In the genomic region with DNA sequence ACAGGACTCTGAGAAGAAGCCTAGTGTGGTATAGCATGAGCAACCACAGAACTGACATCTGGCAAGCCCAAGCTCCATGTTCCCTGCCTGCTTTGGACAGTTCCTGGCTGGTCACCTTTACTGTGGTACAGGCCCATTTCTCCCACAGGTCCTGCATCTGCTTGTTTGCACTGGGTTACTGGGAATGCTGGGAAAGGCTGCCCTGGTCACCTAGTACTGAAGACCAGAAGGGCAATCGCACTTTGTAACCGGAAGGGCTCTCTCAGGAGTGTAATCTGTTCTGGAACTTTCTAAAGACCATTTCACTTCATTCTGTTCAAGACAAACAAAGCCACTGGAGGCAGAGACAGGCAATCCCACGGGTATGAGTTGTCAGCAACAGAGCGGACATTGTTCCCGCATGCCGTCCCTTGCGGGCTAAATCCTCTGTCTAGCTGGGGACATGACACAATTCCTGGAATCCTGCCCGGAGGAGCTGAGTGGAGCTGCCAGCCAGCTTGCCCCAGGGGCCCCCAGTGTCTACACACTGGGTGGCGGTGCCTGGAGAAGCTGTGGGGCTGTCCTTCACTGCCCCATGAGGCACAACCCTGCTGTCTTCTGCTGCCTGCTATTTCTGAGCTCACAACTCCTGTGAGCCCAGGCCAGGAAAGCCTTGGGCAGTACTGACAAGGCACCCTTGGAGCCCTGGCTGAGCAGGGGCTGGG, we compare ENCODE assay signal across 8 mouse cellular contexts. TPM values are rescaled to one million over a fixed set of nuclear protein-coding genes. Genes with fewer than 3 reads are reported as not detected.
DNase-seq lines count a peak whose midpoint lies in the region; ATAC-seq lines count a peak whose summit lies in the region.

No protein-coding gene starts in this region.

- no peak overlapping the region for H3K4me2 ChIP-seq in liver, embryonic 11.5 days
- no peak overlapping the region for H3K4me2 ChIP-seq in embryonic facial prominence, embryonic 15.5 days (replicated peaks)
- peak overlapping the region; percentile 12 for H3K4me2 ChIP-seq in heart, embryonic 12.5 days
- no peak overlapping the region for H3K4me2 ChIP-seq in stomach, embryonic 14.5 days (replicated peaks; ENCODE audit: low read depth, low read length)

- no peak overlapping the region for H3K27ac ChIP-seq in liver, embryonic 11.5 days (ENCODE audit: low read depth, low read length)
- H3K27ac ChIP-seq in embryonic facial prominence, embryonic 15.5 days (replicated peaks): no peak overlapping the region
- H3K27ac ChIP-seq in heart, embryonic 12.5 days (ENCODE audit: poor library complexity, severe bottlenecking): peak overlapping the region; percentile 56; the same call in 1 of the 2 replicates
- no peak overlapping the region for H3K27ac ChIP-seq in stomach, embryonic 14.5 days (ENCODE audit: low read length)

- no peak overlapping the region for H3K4me3 ChIP-seq in liver, embryonic 11.5 days (ENCODE audit: low read depth, low read length)
- no peak overlapping the region for H3K4me3 ChIP-seq in embryonic facial prominence, embryonic 15.5 days (replicated peaks)
- no peak overlapping the region for H3K4me3 ChIP-seq in heart, embryonic 12.5 days
- H3K4me3 ChIP-seq in stomach, embryonic 14.5 days (ENCODE audit: low read depth, low read length): no peak overlapping the region

- DNase-seq in liver: peak; percentile 17
- DNase-seq in liver, embryonic 11.5 days (ENCODE audit: low spot score): no peak
- DNase-seq in layer of hippocampus, adult 18-20 months (ENCODE audit: low spot score in 2 of 2): peak; percentile 27 to 65
- peak; percentile 44 for DNase-seq in lung, postnatal 14 days
- no peak for DNase-seq in thymus, postnatal 4 days

- no peak for ATAC-seq in liver, embryonic 11.5 days (replicated peaks; ENCODE audit: low FRiP score)
- peak; percentile 75 for ATAC-seq in embryonic facial prominence, embryonic 15.5 days (ENCODE audit: insufficient number of reproducible peaks, low FRiP score, low TSS enrichment, low read depth)
- 0 out of 2 replicates have a peak, but pooled peaks have one; percentile 53 for ATAC-seq in heart, embryonic 12.5 days (ENCODE audit: insufficient number of reproducible peaks, low FRiP score)
- ATAC-seq in stomach, embryonic 14.5 days (ENCODE audit: insufficient number of reproducible peaks, insufficient read depth, low FRiP score, low read depth): peak; percentile 62; the same call in 1 of the 2 replicates

- no peaks in the 10 kb centered on the region for H3K27me3 ChIP-seq in liver, embryonic 11.5 days (replicated peaks; ENCODE audit: control insufficient read depth, insufficient read depth, low read length)
- H3K27me3 ChIP-seq in embryonic facial prominence, embryonic 15.5 days: no peaks in the 10 kb centered on the region
- no peaks in the 10 kb centered on the region for H3K27me3 ChIP-seq in heart, embryonic 12.5 days (replicated peaks)
- H3K27me3 ChIP-seq in stomach, embryonic 14.5 days (ENCODE audit: control insufficient read depth, insufficient read depth, low read length): no peaks in the 10 kb centered on the region

- no peaks in the 10 kb centered on the region for H3K4me1 ChIP-seq in liver, embryonic 11.5 days (replicated peaks; ENCODE audit: control insufficient read depth, insufficient read depth, low read length)
- peaks cover 13% of the 10 kb centered on the region for H3K4me1 ChIP-seq in embryonic facial prominence, embryonic 15.5 days
- peaks cover 36% of the 10 kb centered on the region for H3K4me1 ChIP-seq in heart, embryonic 12.5 days (replicated peaks)
- H3K4me1 ChIP-seq in stomach, embryonic 14.5 days (ENCODE audit: control insufficient read depth, insufficient read depth, low read length): no peaks in the 10 kb centered on the region

- 77% methylated on average over 9 of the region's 9 CpGs for WGBS in liver, embryonic 11.5 days
- 42% methylated on average over 9 of the region's 9 CpGs for WGBS in embryonic facial prominence, embryonic 15.5 days
- WGBS in heart, embryonic 12.5 days: 27% methylated on average over 9 of the region's 9 CpGs
- WGBS in stomach, embryonic 14.5 days: 59% methylated on average over 9 of the region's 9 CpGs

- no peaks in the 10 kb centered on the region for H3K36me3 ChIP-seq in liver, embryonic 11.5 days (ENCODE audit: control insufficient read depth, insufficient read depth, low read length)
- no peaks in the 10 kb centered on the region for H3K36me3 ChIP-seq in embryonic facial prominence, embryonic 15.5 days
- no peaks in the 10 kb centered on the region for H3K36me3 ChIP-seq in heart, embryonic 12.5 days
- H3K36me3 ChIP-seq in stomach, embryonic 14.5 days (ENCODE audit: control insufficient read depth, insufficient read depth, low read length): no peaks in the 10 kb centered on the region

- no peaks in the 10 kb centered on the region for H3K9me3 ChIP-seq in liver, embryonic 11.5 days (ENCODE audit: control insufficient read depth, low read length)
- H3K9me3 ChIP-seq in embryonic facial prominence, embryonic 15.5 days (replicated peaks): no peaks in the 10 kb centered on the region
- H3K9me3 ChIP-seq in heart, embryonic 12.5 days (replicated peaks): peaks cover 6% of the 10 kb centered on the region; the same call in 1 of the 2 replicates
- H3K9me3 ChIP-seq in stomach, embryonic 14.5 days (ENCODE audit: control insufficient read depth, low read depth, low read length): no peaks in the 10 kb centered on the region

- H3K9ac ChIP-seq in liver, embryonic 11.5 days (ENCODE audit: low read depth, low read length): no peak overlapping the region
- no peak overlapping the region for H3K9ac ChIP-seq in embryonic facial prominence, embryonic 15.5 days
- 0 out of 2 replicates have a peak overlapping the region, but pooled peaks have one; percentile 11 for H3K9ac ChIP-seq in heart, embryonic 12.5 days
- H3K9ac ChIP-seq in stomach, embryonic 14.5 days (replicated peaks; ENCODE audit: low read depth, low read length): no peak overlapping the region

RNA-seq across cellular contexts. Expression of gene Shank2, which starts 36.4 kb away (rescaled TPM):
- polyA plus RNA-seq in liver, embryonic 11.5 days (2014; fragmentation: Nextera tagmentation; extraction: Ambion mirVana): 0.90 and 1.0 TPM in 2 replicates
- 1.1 and 1.2 TPM in 2 replicates for polyA plus RNA-seq in embryonic facial prominence, embryonic 15.5 days (2015; fragmentation: Nextera tagmentation; extraction: Ambion mirVana)
- 0.12 and 0.27 TPM in 2 replicates for polyA plus RNA-seq in heart, embryonic 12.5 days (2016; fragmentation: Nextera tagmentation; extraction: Ambion mirVana)
- total RNA-seq in layer of hippocampus, adult 18-20 months (2021): 100 to 1,000 TPM; 119 to 122 TPM
- 1.2 and 1.3 TPM in 2 replicates for polyA plus RNA-seq in stomach, embryonic 14.5 days (2014; fragmentation: Nextera tagmentation; extraction: Ambion mirVana)

Comparison
In these comparisons a context has a peak if more than half of its experiments do, and no peak if none do; other contexts are left out.
1. DNase-seq: peak in liver (single experiment), layer of hippocampus, adult 18-20 months (2 of 2) and lung, postnatal 14 days (single experiment); none in liver, embryonic 11.5 days (single experiment) and thymus, postnatal 4 days (single experiment).